Mouse (Mus musculus): ENCODE results near the gene Mpc1. TPM values are rescaled to one million over a fixed set of nuclear protein-coding genes. Genes with fewer than 3 reads are reported as not detected.

Gene Mpc1
- 60.4 and 66.7 TPM in 2 replicates for total RNA-seq (2012; rRNA removed)
- total RNA-seq (2014; rRNA removed): 232 and 250 TPM in 2 replicates
- polyA plus RNA-seq (2012; ENCODE audit: insufficient read length, low read depth): 75.4 and 77.4 TPM in 2 replicates

DNA sequence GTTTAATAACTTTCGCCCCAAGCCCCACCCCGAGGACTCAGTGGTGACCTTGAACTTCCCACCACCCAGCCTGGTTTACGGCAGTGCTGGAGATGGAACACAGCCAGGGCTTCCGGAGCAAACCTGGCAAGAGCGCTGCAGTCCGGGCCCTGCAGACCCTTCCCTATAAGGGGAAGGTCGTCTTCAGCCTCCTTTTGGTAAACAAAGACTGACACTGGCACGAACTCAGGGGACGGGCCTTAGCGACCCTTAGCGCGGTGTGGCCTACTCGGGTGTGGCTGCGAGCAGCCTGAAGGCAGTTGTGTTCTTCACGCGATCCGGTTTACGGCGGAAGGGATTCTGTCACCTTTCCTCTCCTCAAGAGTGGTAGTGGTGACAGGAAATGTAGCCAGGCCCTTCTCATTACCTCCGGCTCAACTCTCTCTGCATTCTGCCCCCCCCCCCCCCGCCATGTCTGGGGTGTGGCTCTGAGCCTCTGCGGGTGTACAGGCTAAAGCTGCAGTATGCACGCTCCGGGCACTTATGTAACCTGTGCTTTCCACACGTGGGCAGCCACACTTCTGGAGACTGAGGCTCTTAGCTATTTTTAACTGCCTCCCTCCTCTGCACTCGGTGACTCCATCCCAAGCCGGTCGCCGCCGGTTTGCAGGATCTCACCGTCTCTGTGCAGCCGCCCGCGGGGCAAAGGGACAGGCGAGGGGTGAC is at the start of gene Mpc1:
Mpc1 (plus strand) TSS at position 84 of the 705 bp plus-strand sequence.
- no peaks in the 10 kb centered on the region for H3K27me3 ChIP-seq (replicated peaks)
- H3K4me2 ChIP-seq (ENCODE audit: insufficient read depth, low read depth, poor library complexity, severe bottlenecking): peak within 1 kb of the TSS; percentile 46; the same call in 1 of the 2 replicates
- H3K4me1 ChIP-seq (ENCODE audit: control insufficient read depth in 1 of 2, insufficient read depth in 2 of 2): peaks cover 3 to 38% of the 10 kb centered on the region in 2 experiments; a peak in 3 of 4 replicates
- in situ Hi-C loops (cut with MboI; ENCODE audit: low pct_ligation_motif_present, low pct_unique_long_range_greater_than_20kb, low sequenced_read_pairs) (loop anchor here (5.0 kb wide), 1 partner anchor 89 kb away; no protein-coding TSS in a partner anchor), dilution Hi-C loops (cut with MboI; ENCODE audit: extremely low pct_ligation_motif_present, extremely low pct_unique_long_range_greater_than_20kb, low sequenced_read_pairs) (no loop called here)
- TF ChIP-seq ELF1 (IDR thresholded peaks at IDR 0.05; ENCODE audit: low read depth, low read length) (peak; percentile 33; the same call in 1 of the 2 replicates), ETS1 (conservative IDR thresholded peaks at IDR 0.05; ENCODE audit: low read depth, low read length) (peak; percentile 25), SMC3 (IDR thresholded peaks at IDR 0.05; ENCODE audit: low read depth, low read length) (no peak), SIN3A (IDR thresholded peaks at IDR 0.05; ENCODE audit: low read length) (peak; percentile 1; the same call in 1 of the 2 replicates), MYC (IDR thresholded peaks at IDR 0.05; ENCODE audit: low read depth, low read length) (no peak), RCOR1 (conservative IDR thresholded peaks at IDR 0.05; ENCODE audit: low read depth, low read length) (no peak), PAX5 (IDR thresholded peaks at IDR 0.05; ENCODE audit: low read length) (no peak), EP300 (IDR thresholded peaks at IDR 0.05; ENCODE audit: low read length) (no peak), ZMIZ1 (IDR thresholded peaks at IDR 0.05; ENCODE audit: low read depth, low read length) (no peak; the same call in 1 of the 2 replicates), USF1 (IDR thresholded peaks at IDR 0.05; ENCODE audit: low read depth, low read length) (no peak), BHLHE40 (IDR thresholded peaks at IDR 0.05; ENCODE audit: low read depth, low read length) (peak; percentile 73), NELFE (IDR thresholded peaks at IDR 0.05; ENCODE audit: low read depth, low read length) (peak; percentile 49; the same call in 1 of the 2 replicates), HCFC1 (IDR thresholded peaks at IDR 0.05; ENCODE audit: low read depth, low read length) (peak; percentile 58), POLR2AphosphoS2 (IDR thresholded peaks at IDR 0.05; ENCODE audit: low read depth, low read length) (no peak), MEF2A (IDR thresholded peaks at IDR 0.05; ENCODE audit: borderline replicate concordance, low read depth, low read length) (no peak), CHD2 (IDR thresholded peaks at IDR 0.05; ENCODE audit: low read length) (no peak), CHD1 (IDR thresholded peaks at IDR 0.05; ENCODE audit: low read depth, low read length) (no peak), USF2 (conservative IDR thresholded peaks at IDR 0.05; ENCODE audit: low read depth, low read length) (no peak), ZNF384 (IDR thresholded peaks at IDR 0.05; ENCODE audit: low read depth, low read length) (no peak), TBP (conservative IDR thresholded peaks at IDR 0.05; ENCODE audit: low read depth, low read length) (0 out of 2 replicates have a peak, but pooled peaks have one; percentile 33), JUND (conservative IDR thresholded peaks at IDR 0.05; ENCODE audit: low read depth, low read length) (no peak), MAX (IDR thresholded peaks at IDR 0.05; ENCODE audit: low read length) (no peak), IRF4 (IDR thresholded peaks at IDR 0.05; ENCODE audit: low read depth, low read length) (no peak; the same call in 1 of the 2 replicates), MAFK (IDR thresholded peaks at IDR 0.05; ENCODE audit: insufficient replicate concordance, low read length) (no peak), TCF12 (IDR thresholded peaks at IDR 0.05; ENCODE audit: low read depth, low read length) (no peak), ZC3H11A (IDR thresholded peaks at IDR 0.05; ENCODE audit: low read depth, low read length) (no peak), E2F4 (IDR thresholded peaks at IDR 0.05; ENCODE audit: insufficient replicate concordance, low read depth, low read length) (no peak), MXI1 (IDR thresholded peaks at IDR 0.05; ENCODE audit: low read depth, low read length) (peak; percentile 51; the same call in 1 of the 2 replicates), NRF1 (IDR thresholded peaks at IDR 0.05; ENCODE audit: low read depth, low read length) (no peak), MAZ (IDR thresholded peaks at IDR 0.05; ENCODE audit: low read depth, low read length) (peak; percentile 16; the same call in 1 of the 2 replicates), KAT2A (IDR thresholded peaks at IDR 0.05; ENCODE audit: insufficient replicate concordance, low read length) (no peak), POLR2A (IDR thresholded peaks at IDR 0.05; ENCODE audit: low read depth, low read length) (peak; percentile 61), UBTF (IDR thresholded peaks at IDR 0.05; ENCODE audit: low read depth, low read length) (no peak), ZKSCAN1 (IDR thresholded peaks at IDR 0.05; ENCODE audit: borderline replicate concordance, low read depth, low read length) (no peak)
- peak; percentile 83 for DNase-seq (ENCODE audit: extremely low read depth)
- H3K4me3 ChIP-seq (replicated peaks in 1 of 3; ENCODE audit: low read depth in 2 of 3, low read length in 2 of 3, poor library complexity in 1 of 3): peak within 1 kb of the TSS; percentile 76 to 92 (median 92)
- peaks cover 0 to 9% of the 10 kb centered on the region in 2 experiments for H3K36me3 ChIP-seq (replicated peaks in 1 of 2; ENCODE audit: control insufficient read depth in 1 of 2, insufficient read depth in 1 of 2, low read length in 1 of 2)
- H3K9ac ChIP-seq (ENCODE audit: insufficient read depth, low read depth): peak within 1 kb of the TSS; percentile 70
- H3K27ac ChIP-seq (ENCODE audit: insufficient read depth, low read depth): peak within 1 kb of the TSS; percentile 90
- H3K9me3 ChIP-seq (replicated peaks; ENCODE audit: low read length): no peaks in the 10 kb centered on the region
- H3K79me2 ChIP-seq (replicated peaks; ENCODE audit: control insufficient read depth, extremely low read depth, insufficient read depth, poor library complexity, severe bottlenecking): no peaks in the 10 kb centered on the region; the same call in 1 of the 2 replicates

All from CH12.LX (cell line).